Mouse (Mus musculus) layer of hippocampus, adult 11-12 months (tissue): ENCODE measurements around the gene Angptl4.
A peak's percentile ranks its signal among the peaks of the same experiment; 100 is the strongest.
"Not testable (repeated sequence)": the region's sequence is repeated elsewhere in the genome, so short reads cannot be mapped to it uniquely, and the experiment has no call there.

Experiments
- DNase-seq: peaks from one replicate; pipeline ENCODE4 v3.0.0; 2022; ENCODE audit warnings: low spot score

Gene Angptl4

GRCm38 (mm10) chr17:33756108-33756790, 25.4 kb downstream of the Angptl4 start:
- DNase-seq, result no peak

GRCm38 (mm10) chr17:33755418-33756107, 26.1 kb downstream of the Angptl4 start:
- DNase-seq, result no peak

GRCm38 (mm10) chr17:33754656-33755055, 27.0 kb downstream of the Angptl4 start:
- DNase-seq, result no peak

GRCm38 (mm10) chr17:33752297-33752696, 29.3 kb downstream of the Angptl4 start:
- no peak for DNase-seq

- no peak for DNase-seq
These were observed 30.4 kb downstream of the Angptl4 start for GRCm38 (mm10) chr17:33751181-33751580.

- DNase-seq, result no peak
These were observed 32.2 kb downstream of the Angptl4 start for GRCm38 (mm10) chr17:33749451-33749850.

- DNase-seq, result peak; percentile 29
These were observed 35.6 kb downstream of the Angptl4 start for GRCm38 (mm10) chr17:33746011-33746410.

- DNase-seq, result no peak
These were observed 36.8 kb downstream of the Angptl4 start for GRCm38 (mm10) chr17:33744686-33745384.

- DNase-seq, result no peak
These were observed 39.2 kb downstream of the Angptl4 start for GRCm38 (mm10) chr17:33742420-33742819.

GRCm38 (mm10) chr17:33733526-33733925, 48.1 kb downstream of the Angptl4 start:
- not testable (repeated sequence) for DNase-seq

GRCm38 (mm10) chr17:33732556-33733083, 49.0 kb downstream of the Angptl4 start:
- not testable (repeated sequence) for DNase-seq

GRCm38 (mm10) chr17:33729215-33729614, 52.4 kb downstream of the Angptl4 start:
- DNase-seq, result no peak

GRCm38 (mm10) chr17:33728396-33728795, 53.2 kb downstream of the Angptl4 start:
- no peak for DNase-seq
